Mouse (Mus musculus) G1E (cell line): ENCODE measurements around the gene Mgat1.

Experiments
- CTCF ChIP-seq: IDR thresholded peaks from 2 replicates; pipeline ENCODE4 v1.5.1; 2012; ENCODE audit warnings: low read depth, low read length, inconsistent platforms, mixed read lengths
- GATA1 ChIP-seq: IDR thresholded peaks from 2 replicates; pipeline ENCODE4 v1.6.1; 2012; ENCODE audit warnings: borderline replicate concordance, low read length, inconsistent platforms, mixed read lengths
- POLR2AphosphoS5 ChIP-seq: IDR thresholded peaks from 2 replicates; pipeline ENCODE4 v1.6.1; 2012; ENCODE audit warnings: low read depth, low read length, inconsistent platforms; ENCODE audit not compliant: insufficient replicate concordance
- TAL1 ChIP-seq: conservative IDR thresholded peaks from 2 replicates; pipeline ENCODE4 v1.6.1; 2012; ENCODE audit warnings: low read depth, low read length, inconsistent platforms, mixed read lengths

DNA sequence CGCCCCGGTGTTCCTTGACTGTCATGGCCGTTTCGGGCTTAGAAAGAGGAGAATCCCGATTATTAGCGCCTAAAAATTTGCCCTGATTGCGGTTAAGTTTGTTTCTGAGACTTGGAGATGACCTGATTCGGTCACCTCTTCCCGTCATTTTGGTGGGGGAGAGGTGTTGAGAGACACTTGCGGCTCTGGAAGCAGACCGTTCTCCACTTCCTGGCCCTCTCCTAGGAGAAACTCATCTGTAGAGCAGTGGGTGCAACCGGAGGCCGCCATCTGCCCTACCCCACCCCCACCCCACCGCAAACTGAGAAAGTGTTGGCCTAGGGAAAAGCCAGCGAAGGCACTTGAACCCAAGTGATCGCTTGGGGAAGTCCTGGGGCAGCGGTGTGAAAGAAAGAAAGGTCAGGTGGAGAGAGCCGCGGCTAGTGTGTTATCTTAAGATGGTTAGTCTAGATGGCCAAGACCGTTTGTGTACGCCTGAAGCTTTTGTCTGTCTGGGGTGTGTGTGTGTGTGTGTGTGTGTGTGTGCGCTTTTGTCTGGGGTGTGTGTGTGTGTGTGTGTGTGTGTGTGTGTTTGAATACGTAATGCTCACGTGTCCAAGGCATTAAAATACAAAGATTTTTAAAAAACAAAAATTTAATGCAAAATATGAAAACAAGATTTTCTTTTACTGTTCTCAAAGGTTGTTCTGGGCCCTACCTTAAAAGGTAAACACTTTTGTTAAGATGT, 40.1 kb upstream of the Mgat1 start:
- TF ChIP-seq CTCF (no peak), TAL1 (no peak), POLR2AphosphoS5 (no peak), GATA1 (no peak)
